Mouse (Mus musculus): ENCODE results near the gene Snrpb2. TPM values are rescaled to one million over a fixed set of nuclear protein-coding genes. Genes with fewer than 3 reads are reported as not detected.

Snrpb2 gene
- total and polyA plus RNA-seq, 3 experiments = 31.0 to 201 (median 116) TPM

- Histone ChIP-seq H3K4me3 (replicated peaks in 1 of 3; ENCODE audit: low read depth in 2 of 3, low read length in 2 of 3, poor library complexity in 1 of 3) (no peak overlapping the region), H3K27me3 (replicated peaks) (peaks cover 71% of the 10 kb centered on the region), H3K79me2 (replicated peaks; ENCODE audit: control insufficient read depth, extremely low read depth, insufficient read depth, poor library complexity, severe bottlenecking) (no peaks in the 10 kb centered on the region), H3K4me1 (ENCODE audit: control insufficient read depth in 1 of 2, insufficient read depth in 2 of 2) (no peaks in the 10 kb centered on the region), H3K9me3 (replicated peaks; ENCODE audit: low read length) (no peaks in the 10 kb centered on the region), H3K4me2 (ENCODE audit: insufficient read depth, low read depth, poor library complexity, severe bottlenecking) (no peak overlapping the region), H3K9ac (ENCODE audit: insufficient read depth, low read depth) (no peak overlapping the region), H3K27ac (ENCODE audit: insufficient read depth, low read depth) (no peak overlapping the region), H3K36me3 (replicated peaks in 1 of 2; ENCODE audit: control insufficient read depth in 1 of 2, insufficient read depth in 1 of 2, low read length in 1 of 2) (no peaks in the 10 kb centered on the region)
- dilution Hi-C loops (cut with MboI; ENCODE audit: extremely low pct_ligation_motif_present, extremely low pct_unique_long_range_greater_than_20kb, low sequenced_read_pairs) = no loop called here
- in situ Hi-C loops (cut with MboI; ENCODE audit: low pct_ligation_motif_present, low pct_unique_long_range_greater_than_20kb, low sequenced_read_pairs) = loop anchor here (25.0 kb wide), 1 partner anchor 669 kb away; no protein-coding TSS in a partner anchor
- TF ChIP-seq MEF2A (IDR thresholded peaks at IDR 0.05; ENCODE audit: borderline replicate concordance, low read depth, low read length) = no peak
- no peak for TF ChIP-seq NELFE (IDR thresholded peaks at IDR 0.05; ENCODE audit: low read depth, low read length)
- TF ChIP-seq JUND (conservative IDR thresholded peaks at IDR 0.05; ENCODE audit: low read depth, low read length) = no peak
- TF ChIP-seq E2F4 (IDR thresholded peaks at IDR 0.05; ENCODE audit: insufficient replicate concordance, low read depth, low read length) = no peak
- TF ChIP-seq UBTF (IDR thresholded peaks at IDR 0.05; ENCODE audit: low read depth, low read length) = no peak
- DNase-seq (ENCODE audit: extremely low read depth) = no peak
These were observed 55.4 kb downstream of the Snrpb2 start for GRCm38 (mm10) chr2:143118221-143118620.

Other genes starting within 250 kb of the Snrpb2 start
- 7.6 and 9.5 TPM in 2 replicates for gene Kif16b, start 161.5 kb upstream of the Snrpb2 start, total RNA-seq (2012; rRNA removed)
- gene Kif16b, start 161.5 kb upstream of the Snrpb2 start, total RNA-seq (2014; rRNA removed) = 8.0 and 9.8 TPM in 2 replicates
- 7.5 and 7.8 TPM in 2 replicates for gene Kif16b, start 161.5 kb upstream of the Snrpb2 start, polyA plus RNA-seq (2012; ENCODE audit: insufficient read length, low read depth)
- gene Otor, start 15.4 kb downstream of the Snrpb2 start, total RNA-seq (2012; rRNA removed) = not detected in 2 replicates
- not detected in 2 replicates for gene Otor, start 15.4 kb downstream of the Snrpb2 start, total RNA-seq (2014; rRNA removed)
- not detected in 2 replicates for gene Otor, start 15.4 kb downstream of the Snrpb2 start, polyA plus RNA-seq (2012; ENCODE audit: insufficient read length, low read depth)